Mouse (Mus musculus) C2C12 (cell line): ENCODE measurements around the gene Lrrc2.

Source experiments
- CTCF ChIP-seq: IDR thresholded peaks from one replicate; pipeline ENCODE4 v1.5.1; 2011; ENCODE audit not compliant: control insufficient read depth, insufficient read depth, insufficient read length
- FOSL1 ChIP-seq: IDR thresholded peaks from one replicate; pipeline ENCODE4 v1.8.0; 2011; ENCODE audit warnings: mild to moderate bottlenecking, low read length; ENCODE audit not compliant: poor library complexity, insufficient read depth, severe bottlenecking

DNA sequence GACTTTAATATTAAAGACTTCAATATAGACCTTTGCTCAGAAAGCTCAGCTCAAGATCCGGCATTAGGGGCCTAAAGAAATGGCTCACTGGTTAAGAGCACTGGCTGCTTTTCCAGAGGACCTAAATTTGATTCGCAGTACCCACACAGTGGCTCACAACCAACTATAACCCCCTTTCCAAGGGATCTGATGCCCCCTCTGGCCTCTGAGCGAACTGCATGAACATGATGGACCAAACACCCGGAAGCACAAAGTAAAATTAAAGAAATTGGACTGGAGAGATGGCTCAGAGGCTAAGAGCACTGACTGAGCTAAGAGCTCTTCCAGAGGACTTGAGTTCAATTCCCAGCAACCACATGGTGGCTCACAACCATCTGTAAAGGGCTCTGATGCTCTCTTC lies 64.3 kb downstream of the Lrrc2 start:
- TF ChIP-seq CTCF: no peak
- no peak for TF ChIP-seq FOSL1
